Mouse (Mus musculus) urinary bladder, postnatal 36 days (tissue): ENCODE measurements around the gene Olfr323.

Experiments
- DNase-seq, 2 experiments: peaks; one replicate each; pipeline ENCODE4 v3.0.0; 2022; ENCODE audit warnings: low spot score in 2 of 2, mixed read lengths in 1 of 2

Gene Olfr323

DNA sequence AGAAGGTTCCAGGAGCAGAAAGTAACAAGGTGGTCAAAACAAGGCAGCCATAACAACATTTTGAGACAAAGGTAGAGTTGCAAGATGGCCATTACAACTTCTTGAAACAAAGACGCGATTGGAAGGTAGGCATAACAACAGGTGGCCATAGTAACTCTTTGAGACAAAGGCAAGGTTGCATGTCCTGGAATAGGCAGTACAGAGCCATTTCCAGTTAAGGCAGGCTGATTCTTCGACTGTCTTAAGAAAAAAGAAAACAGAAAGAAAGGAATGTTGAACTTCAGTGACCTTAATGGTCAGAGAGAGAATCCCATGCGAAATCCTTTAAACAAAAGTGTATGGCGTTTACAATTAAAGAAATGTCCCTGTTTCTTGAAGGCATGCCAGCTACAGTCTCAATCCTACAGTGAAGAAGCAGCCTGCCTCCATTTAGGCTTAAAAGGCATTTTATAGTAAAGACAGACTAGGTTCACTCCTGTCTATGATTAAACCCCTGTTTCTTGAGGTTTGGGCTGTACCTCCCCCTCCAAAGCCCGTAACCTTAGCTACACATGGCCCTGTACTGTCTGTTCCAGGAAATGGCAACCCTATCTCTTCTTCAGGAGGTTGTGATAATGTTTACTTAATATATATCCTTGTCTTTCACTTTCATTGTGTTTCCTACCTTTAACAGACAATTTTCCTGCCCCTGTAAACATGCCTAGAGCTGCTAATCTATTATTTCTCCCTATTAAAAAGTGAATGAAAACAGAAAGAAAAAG, 27.3 kb downstream of the Olfr323 start:
- DNase-seq = no peak

DNA sequence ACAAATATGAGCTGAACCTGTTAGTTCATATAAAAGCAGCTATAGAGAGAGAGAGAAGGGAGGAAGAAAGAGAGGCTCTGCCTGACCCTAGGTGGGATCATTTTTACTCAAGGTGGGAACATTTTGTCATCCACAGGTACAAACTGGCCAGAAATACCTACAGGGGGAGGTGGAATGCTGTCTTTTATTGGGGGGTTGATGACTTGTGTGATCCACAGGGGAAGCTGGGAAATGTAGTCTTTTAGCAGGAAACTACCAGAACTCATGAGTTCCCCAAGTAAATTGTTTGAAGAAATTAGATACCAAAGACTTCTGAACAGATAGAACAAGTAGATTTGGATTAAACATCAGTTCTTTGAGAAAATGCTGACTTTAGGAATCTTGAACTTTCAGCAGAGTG, 28.2 kb downstream of the Olfr323 start:
- no peak for DNase-seq

DNA sequence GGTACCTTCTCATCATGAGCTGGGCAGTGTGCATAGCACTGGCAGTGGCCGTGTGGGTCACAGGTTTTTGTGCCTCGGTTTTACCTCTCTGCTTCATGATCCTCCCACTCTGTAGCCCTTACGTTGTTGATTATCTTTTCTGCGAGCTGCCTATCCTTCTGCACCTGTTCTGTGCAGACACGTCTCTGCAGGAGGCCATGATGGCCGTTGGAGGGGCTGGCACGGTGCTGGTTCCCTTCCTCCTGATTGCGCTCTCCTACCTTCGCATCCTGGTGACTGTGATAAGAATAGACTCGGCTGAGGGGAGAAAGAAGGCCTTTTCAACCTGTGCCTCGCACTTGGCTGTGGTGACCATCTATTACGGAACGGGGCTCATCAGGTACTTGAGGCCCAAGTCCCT, 32.5 kb downstream of the Olfr323 start:
- no peak for DNase-seq

DNA sequence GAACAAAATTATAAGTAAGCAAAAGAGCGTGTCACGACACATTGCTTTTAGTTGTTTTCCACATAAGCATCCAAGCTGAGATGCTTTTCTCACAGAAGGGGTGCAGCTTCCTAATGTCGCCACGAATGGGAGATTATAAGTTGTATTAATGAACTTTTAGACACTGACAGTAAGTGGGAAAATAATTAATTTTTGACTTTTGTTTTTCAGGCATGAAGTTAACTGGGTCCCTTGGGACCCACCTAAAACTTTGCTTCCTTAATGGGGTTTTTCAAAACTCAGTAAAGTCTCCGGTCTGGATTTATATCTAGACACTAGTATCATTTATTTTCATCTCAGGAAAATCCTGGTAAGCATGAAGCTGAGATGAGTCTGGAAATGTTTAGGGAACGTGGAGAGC, 35.5 kb downstream of the Olfr323 start, which contains the start of gene Olfr324:
TSS of gene Olfr324 (plus strand) at position 301 of the 400 bp plus-strand sequence.
- no peak for DNase-seq

DNA sequence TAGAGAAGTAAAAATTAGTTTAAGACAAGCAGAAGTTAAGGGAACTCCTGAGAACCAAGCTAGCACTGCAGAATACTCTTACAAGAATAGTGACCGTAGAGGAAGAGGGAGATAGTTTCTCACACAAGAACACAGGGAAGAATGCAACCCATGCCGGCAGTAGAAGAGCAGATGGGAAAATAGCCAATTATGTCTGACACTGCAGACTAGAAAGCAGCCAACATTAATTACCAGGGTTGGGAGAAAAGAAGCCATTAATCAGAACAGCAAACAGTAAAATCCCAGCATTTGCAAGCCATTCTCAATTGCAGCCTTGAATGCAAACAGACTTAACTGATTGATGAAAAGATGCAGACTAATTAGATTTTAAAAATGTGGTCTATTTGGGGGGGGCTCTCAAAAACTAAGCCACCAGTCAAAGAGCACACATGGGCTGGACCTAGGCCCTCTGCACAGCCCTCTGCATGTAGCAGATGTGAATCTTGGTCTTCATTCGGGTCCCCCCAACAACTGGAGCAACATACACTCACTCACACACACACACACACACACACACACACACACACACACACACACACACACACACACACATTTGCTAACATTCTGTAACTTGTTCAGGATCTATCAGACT, 41.6 kb downstream of the Olfr323 start:
- no peak for DNase-seq

DNA sequence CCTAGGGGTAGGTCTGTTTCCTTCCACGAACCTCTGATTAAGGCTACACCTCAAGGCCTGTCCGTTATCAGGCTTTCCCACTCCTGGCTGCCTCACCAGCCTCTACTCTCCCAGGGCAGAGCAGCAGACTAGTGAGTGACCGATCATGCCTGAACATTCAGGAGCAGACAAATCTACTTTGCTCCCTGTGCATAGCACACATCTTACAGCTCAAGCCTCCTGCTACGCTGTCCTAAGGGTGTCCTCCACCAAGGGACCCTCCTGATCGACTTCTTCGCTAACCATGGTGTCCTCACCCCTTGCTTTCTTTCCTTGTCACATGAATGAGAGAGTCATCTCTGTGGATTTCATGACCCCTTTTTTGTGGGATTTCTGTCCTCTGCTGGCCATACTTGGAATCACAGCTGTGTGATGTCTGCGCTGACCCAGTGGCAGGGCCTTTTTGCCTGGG, 42.4 kb downstream of the Olfr323 start:
- DNase-seq = peak; percentile 11 to 12

DNA sequence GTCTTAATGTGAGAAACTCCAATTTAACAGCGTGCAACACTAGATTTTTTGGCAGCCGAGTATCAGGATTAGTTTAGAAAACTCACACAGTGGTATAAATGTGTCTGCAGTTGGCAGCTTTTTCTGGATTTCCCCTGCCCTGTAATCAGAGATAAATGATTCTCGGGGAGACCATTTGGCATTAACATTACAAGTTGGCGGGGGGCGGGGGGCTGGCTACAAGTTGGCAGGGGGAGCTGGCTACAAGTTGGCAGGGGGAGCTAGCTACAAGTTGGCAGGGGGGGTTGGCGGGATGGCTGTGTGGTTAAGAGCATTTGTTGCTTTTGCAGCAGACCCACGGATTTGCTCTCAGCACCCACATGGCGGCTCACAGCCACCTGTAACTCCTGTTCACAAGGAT, 51.7 kb downstream of the Olfr323 start:
- DNase-seq = no peak

DNA sequence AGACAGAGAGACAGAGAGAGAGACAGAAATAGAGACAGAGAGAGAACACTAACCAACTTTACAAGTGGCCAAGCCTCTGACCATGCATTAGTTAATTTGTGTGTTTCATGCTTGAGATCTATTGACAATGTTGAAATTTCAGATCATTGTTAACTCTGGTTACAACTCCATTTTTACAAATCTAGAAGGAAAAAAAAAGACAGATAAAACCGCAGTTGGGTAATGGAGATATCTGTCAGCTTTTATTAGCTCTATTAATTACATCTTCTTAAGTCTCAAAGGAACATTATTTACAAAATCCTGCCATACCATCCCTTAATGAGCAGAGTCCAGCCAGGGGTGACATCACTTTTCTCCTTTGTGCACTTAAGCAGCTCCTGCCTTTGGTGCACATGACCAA, 52.9 kb downstream of the Olfr323 start, which contains the start of gene Olfr325:
TSS of gene Olfr325 (plus strand) at position 301 of the 400 bp plus-strand sequence.
- DNase-seq = no peak
